Mouse (Mus musculus): ENCODE results near the gene Gdnf. TPM values are rescaled to one million over a fixed set of nuclear protein-coding genes. Genes with fewer than 3 reads are reported as not detected.

Gdnf gene
- polyA plus RNA-seq (2016; fragmentation: Nextera tagmentation; extraction: Ambion mirVana) = 0.25 and 0.49 TPM in 2 replicates

GRCm38 (mm10) chr15:7810556-7811252 is at the start of gene Gdnf:
Gene Gdnf, plus strand, starts transcription at chr15:7810846.
- Histone ChIP-seq H3K9ac (replicated peaks) (peak within 1 kb of the TSS; percentile 66), H3K4me1 (replicated peaks) (peaks cover 55% of the 10 kb centered on the region), H3K27me3 (peaks cover 98% of the 10 kb centered on the region), H3K9me3 (no peaks in the 10 kb centered on the region), H3K4me2 (peak within 1 kb of the TSS; percentile 91), H3K27ac (no peak within 1 kb of the TSS), H3K36me3 (no peaks in the 10 kb centered on the region), H3K4me3 (replicated peaks) (peak within 1 kb of the TSS; percentile 55)
- peak; percentile 50; the same call in 1 of the 2 replicates for ATAC-seq (ENCODE audit: insufficient number of reproducible peaks, insufficient read depth, low FRiP score, low TSS enrichment, low read depth)
- WGBS = under 1% methylated on average over 64 of the region's 73 CpGs

GRCm38 (mm10) chr15:7767166-7767565 is 43.5 kb upstream of the Gdnf start:
- 88% methylated on average over 7 of the region's 7 CpGs for WGBS
- Histone ChIP-seq H3K27ac (no peak overlapping the region), H3K4me2 (no peak overlapping the region), H3K4me1 (replicated peaks) (no peaks in the 10 kb centered on the region), H3K9ac (replicated peaks) (no peak overlapping the region), H3K4me3 (replicated peaks) (no peak overlapping the region), H3K9me3 (no peaks in the 10 kb centered on the region), H3K36me3 (no peaks in the 10 kb centered on the region), H3K27me3 (no peaks in the 10 kb centered on the region)
- no peak for ATAC-seq (ENCODE audit: insufficient number of reproducible peaks, insufficient read depth, low FRiP score, low TSS enrichment, low read depth)

- WGBS = 80% methylated on average over 8 of the region's 8 CpGs
- H3K27ac ChIP-seq = no peak overlapping the region
- H3K4me3 ChIP-seq (replicated peaks) = no peak overlapping the region
- no peaks in the 10 kb centered on the region for H3K36me3 ChIP-seq
- no peak for ATAC-seq (ENCODE audit: insufficient number of reproducible peaks, insufficient read depth, low FRiP score, low TSS enrichment, low read depth)
- H3K9ac ChIP-seq (replicated peaks) = no peak overlapping the region
- no peaks in the 10 kb centered on the region for H3K9me3 ChIP-seq
- no peaks in the 10 kb centered on the region for H3K4me1 ChIP-seq (replicated peaks)
- H3K4me2 ChIP-seq = no peak overlapping the region
- no peaks in the 10 kb centered on the region for H3K27me3 ChIP-seq
These were observed 37.7 kb upstream of the Gdnf start for GRCm38 (mm10) chr15:7772983-7773382.

GRCm38 (mm10) chr15:7781517-7781916 is 29.1 kb upstream of the Gdnf start:
- no peak overlapping the region for H3K9ac ChIP-seq (replicated peaks)
- H3K36me3 ChIP-seq = no peaks in the 10 kb centered on the region
- H3K27me3 ChIP-seq = no peaks in the 10 kb centered on the region
- peaks cover 9% of the 10 kb centered on the region; the same call in 1 of the 2 replicates for H3K9me3 ChIP-seq
- no peaks in the 10 kb centered on the region for H3K4me1 ChIP-seq (replicated peaks)
- no peak for ATAC-seq (ENCODE audit: insufficient number of reproducible peaks, insufficient read depth, low FRiP score, low TSS enrichment, low read depth)
- no peak overlapping the region for H3K4me3 ChIP-seq (replicated peaks)
- no peak overlapping the region for H3K27ac ChIP-seq
- WGBS = 92% methylated on average over 5 of the region's 5 CpGs
- no peak overlapping the region for H3K4me2 ChIP-seq

- ATAC-seq (ENCODE audit: insufficient number of reproducible peaks, insufficient read depth, low FRiP score, low TSS enrichment, low read depth) = no peak
- Histone ChIP-seq H3K27ac (no peak overlapping the region), H3K4me1 (replicated peaks) (peaks cover 47% of the 10 kb centered on the region), H3K9ac (replicated peaks) (peak overlapping the region; percentile 66; the same call in 1 of the 2 replicates), H3K4me3 (replicated peaks) (peak overlapping the region; percentile 55), H3K27me3 (peaks cover 92% of the 10 kb centered on the region), H3K36me3 (no peaks in the 10 kb centered on the region), H3K4me2 (peak overlapping the region; percentile 91), H3K9me3 (no peaks in the 10 kb centered on the region)
- under 1% methylated on average over 32 of the region's 32 CpGs for WGBS
These were observed 730 bp upstream of the Gdnf start for GRCm38 (mm10) chr15:7809841-7810391.

- no peaks in the 10 kb centered on the region for H3K36me3 ChIP-seq
- H3K27ac ChIP-seq = no peak overlapping the region
- H3K9ac ChIP-seq (replicated peaks) = peak overlapping the region; percentile 66
- peaks cover 60% of the 10 kb centered on the region for H3K4me1 ChIP-seq (replicated peaks)
- H3K4me2 ChIP-seq = peak overlapping the region; percentile 91
- H3K9me3 ChIP-seq = no peaks in the 10 kb centered on the region
- peak overlapping the region; percentile 55 for H3K4me3 ChIP-seq (replicated peaks)
- under 1% methylated on average over 11 of the region's 11 CpGs for WGBS
- H3K27me3 ChIP-seq = peaks cover 100% of the 10 kb centered on the region
- ATAC-seq (ENCODE audit: insufficient number of reproducible peaks, insufficient read depth, low FRiP score, low TSS enrichment, low read depth) = no peak
These were observed 593 bp downstream of the Gdnf start for GRCm38 (mm10) chr15:7811253-7811625.

DNA sequence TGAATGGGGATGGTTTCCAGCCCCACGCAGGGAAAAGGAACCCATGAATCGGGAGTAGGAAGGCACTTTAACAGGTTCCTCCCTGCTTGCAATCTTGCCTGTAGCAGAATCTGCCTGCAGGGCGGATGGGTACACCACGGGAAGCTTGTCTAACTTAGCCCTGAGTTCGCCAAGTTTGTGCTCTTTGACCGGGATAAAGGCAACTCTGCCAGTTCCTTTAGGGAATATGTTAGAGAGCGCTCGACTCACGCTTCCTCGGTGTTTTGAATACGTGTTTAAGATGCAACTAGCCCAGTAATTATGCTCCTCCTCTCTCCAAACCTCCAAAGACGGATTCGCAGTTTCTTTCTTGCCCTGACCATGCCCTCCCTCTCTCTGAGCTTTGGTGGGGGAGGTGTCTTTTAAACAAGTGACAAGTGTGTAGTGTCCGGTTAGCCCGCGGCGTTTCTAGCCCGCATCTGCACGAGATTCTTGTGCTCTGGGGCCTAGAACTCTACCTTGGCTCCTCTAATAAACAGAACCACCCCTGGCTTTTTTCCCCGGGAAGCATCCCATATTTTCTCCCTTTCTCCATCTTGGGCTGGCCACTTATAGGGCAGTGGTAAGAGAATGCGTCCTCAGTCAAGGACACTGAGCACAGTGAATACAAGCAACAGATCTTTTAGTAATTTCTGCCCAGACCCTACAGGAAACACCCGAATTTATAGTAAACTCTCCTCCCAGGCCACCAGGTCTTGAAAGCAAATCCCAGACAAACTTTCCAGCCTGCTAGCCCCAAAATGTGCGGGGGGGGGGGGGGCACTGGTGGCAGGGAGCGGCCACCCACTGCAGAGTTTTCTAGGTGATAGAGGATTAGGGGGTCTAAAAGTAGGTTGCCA is 1.4 kb downstream of the Gdnf start:
- Histone ChIP-seq H3K4me2 (peak overlapping the region; percentile 91), H3K9me3 (no peaks in the 10 kb centered on the region), H3K4me1 (replicated peaks) (peaks cover 63% of the 10 kb centered on the region), H3K27me3 (peaks cover 100% of the 10 kb centered on the region), H3K4me3 (replicated peaks) (peak overlapping the region; percentile 55), H3K9ac (replicated peaks) (no peak overlapping the region; the same call in 1 of the 2 replicates), H3K27ac (no peak overlapping the region), H3K36me3 (no peaks in the 10 kb centered on the region)
- WGBS = 4% methylated on average over 24 of the region's 24 CpGs
- ATAC-seq (ENCODE audit: insufficient number of reproducible peaks, insufficient read depth, low FRiP score, low TSS enrichment, low read depth) = no peak

DNA sequence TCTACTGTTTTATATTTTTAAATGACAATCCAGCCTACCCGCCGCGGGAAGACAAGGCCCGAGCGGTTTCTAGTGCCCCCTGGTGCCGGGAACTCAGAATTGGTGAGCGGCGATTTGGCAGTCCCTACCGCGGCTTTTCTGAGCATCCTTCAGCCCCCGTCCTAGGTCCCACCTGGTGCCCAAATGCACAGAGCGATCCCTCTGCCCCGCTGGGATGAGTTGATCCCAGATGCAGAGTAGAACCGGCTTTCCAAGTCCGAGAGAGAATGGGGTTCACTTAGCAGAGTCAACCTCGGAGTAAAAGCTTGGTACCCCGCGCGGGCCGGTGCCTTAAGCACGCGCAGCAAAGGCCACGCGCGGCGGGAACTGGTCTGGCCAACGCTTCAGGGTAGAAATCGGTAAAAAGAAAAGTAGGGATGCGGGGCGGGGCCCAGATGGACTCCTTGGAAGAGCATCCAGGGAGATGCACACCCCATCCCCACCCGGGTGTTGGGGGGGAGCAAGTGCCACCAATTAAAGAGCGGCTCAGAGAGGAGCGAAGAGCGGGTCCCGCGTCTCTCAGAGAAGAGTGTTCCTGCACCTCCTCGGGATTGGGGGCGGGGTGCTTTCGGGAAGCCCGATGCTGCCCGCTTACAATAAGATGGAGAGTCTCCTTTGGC is 2.4 kb downstream of the Gdnf start:
- under 1% methylated on average over 41 of the region's 41 CpGs for WGBS
- Histone ChIP-seq H3K4me2 (peak overlapping the region; percentile 91), H3K27ac (no peak overlapping the region), H3K9ac (replicated peaks) (peak overlapping the region; percentile 37; the same call in 1 of the 2 replicates), H3K9me3 (no peaks in the 10 kb centered on the region), H3K4me1 (replicated peaks) (peaks cover 63% of the 10 kb centered on the region), H3K4me3 (replicated peaks) (peak overlapping the region; percentile 55), H3K27me3 (peaks cover 100% of the 10 kb centered on the region), H3K36me3 (no peaks in the 10 kb centered on the region)
- peak; percentile 26; the same call in 1 of the 2 replicates for ATAC-seq (ENCODE audit: insufficient number of reproducible peaks, insufficient read depth, low FRiP score, low TSS enrichment, low read depth)

DNA sequence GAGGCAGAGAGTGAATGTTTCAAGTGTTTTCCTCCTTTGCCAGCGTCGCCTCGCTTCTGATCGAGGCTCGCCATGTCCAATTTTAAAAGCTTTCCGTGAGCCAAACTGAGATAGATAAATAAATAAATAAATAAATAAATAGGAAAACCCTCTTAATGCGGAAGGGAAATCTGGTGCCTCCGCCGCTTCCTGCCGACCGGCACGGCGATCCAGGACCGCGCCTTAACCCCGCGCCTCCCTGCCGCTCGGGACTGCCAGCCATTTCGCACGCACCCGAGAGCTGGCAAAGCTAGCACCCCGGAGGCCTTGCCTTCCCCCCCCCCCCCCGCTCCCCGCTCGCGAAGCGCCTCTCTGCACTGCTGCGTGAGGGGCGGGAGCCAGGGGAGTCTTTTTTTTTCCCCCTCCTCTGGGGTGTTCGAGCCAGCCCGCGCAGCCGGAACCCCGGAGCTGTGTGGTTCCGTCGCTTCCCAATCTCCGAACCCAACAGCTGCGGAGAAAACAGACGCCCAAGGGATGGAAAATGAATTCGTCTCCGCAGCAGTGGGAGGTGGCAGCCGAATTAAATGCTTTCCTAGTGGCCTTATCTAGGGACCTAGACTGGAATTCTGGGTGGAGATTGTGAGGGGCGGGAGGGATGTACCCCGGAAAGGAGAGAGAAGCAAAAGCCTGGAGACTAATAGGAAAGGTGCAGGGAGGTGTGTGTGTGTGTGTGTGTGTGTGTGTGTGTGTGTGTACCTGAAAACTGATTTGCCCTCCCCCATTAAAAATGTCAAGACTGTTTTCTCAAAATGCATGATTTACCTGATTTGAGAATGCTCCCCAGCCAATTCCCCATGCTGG is 3.1 kb downstream of the Gdnf start:
- H3K27me3 ChIP-seq = peaks cover 100% of the 10 kb centered on the region
- H3K4me3 ChIP-seq (replicated peaks) = peak overlapping the region; percentile 55
- H3K4me2 ChIP-seq = peak overlapping the region; percentile 91
- no peak overlapping the region for H3K27ac ChIP-seq
- H3K36me3 ChIP-seq = no peaks in the 10 kb centered on the region
- no peaks in the 10 kb centered on the region for H3K9me3 ChIP-seq
- ATAC-seq (ENCODE audit: insufficient number of reproducible peaks, insufficient read depth, low FRiP score, low TSS enrichment, low read depth) = no peak
- peak overlapping the region; percentile 37; the same call in 1 of the 2 replicates for H3K9ac ChIP-seq (replicated peaks)
- WGBS = under 1% methylated on average over 43 of the region's 45 CpGs
- H3K4me1 ChIP-seq (replicated peaks) = peaks cover 63% of the 10 kb centered on the region

DNA sequence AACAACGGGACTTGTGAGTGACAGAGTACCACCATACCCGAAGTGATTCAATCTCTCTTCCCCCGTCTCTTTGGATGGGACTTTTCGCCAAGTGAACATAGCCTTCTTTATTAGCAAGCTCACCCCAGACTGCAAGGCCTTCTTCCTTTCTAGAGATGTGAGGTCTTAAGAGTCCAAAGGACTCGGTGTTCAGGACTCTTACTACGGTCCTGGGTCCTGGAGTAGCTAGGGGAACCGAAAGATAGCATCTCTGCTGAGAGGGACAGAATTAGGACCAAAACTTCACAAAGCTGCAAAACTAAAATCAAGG is 3.7 kb downstream of the Gdnf start:
- no peak for ATAC-seq (ENCODE audit: insufficient number of reproducible peaks, insufficient read depth, low FRiP score, low TSS enrichment, low read depth)
- Histone ChIP-seq H3K27me3 (peaks cover 99% of the 10 kb centered on the region), H3K4me1 (replicated peaks) (peaks cover 62% of the 10 kb centered on the region), H3K27ac (no peak overlapping the region), H3K9ac (replicated peaks) (no peak overlapping the region), H3K36me3 (no peaks in the 10 kb centered on the region), H3K4me2 (peak overlapping the region; percentile 91), H3K4me3 (replicated peaks) (0 out of 2 replicates have a peak overlapping the region, but pooled peaks have one; percentile 1), H3K9me3 (no peaks in the 10 kb centered on the region)
- WGBS = 4% methylated on average over 7 of the region's 7 CpGs
